Mouse (Mus musculus) adrenal gland, postnatal 10 days (tissue): ENCODE data around the gene 4930402F06Rik. TPM values are rescaled to one million over a fixed set of nuclear protein-coding genes. Genes with fewer than 3 reads are reported as not detected.

Experiments used
- DNase-seq: peaks from one replicate; pipeline ENCODE4 v3.0.0; 2021; ENCODE audit warnings: mixed read lengths
- total RNA-seq, 2 experiments: library from RNA; stranded (reverse); gene quantifications; 2 replicates each; pipeline ENCODE4 v1.2.3; 2021

4930402F06Rik gene
- total RNA-seq, 2 experiments from 2014 or later, result not detected

GRCm38 (mm10) chr2:35416473-35416872 is 19.5 kb upstream of the 4930402F06Rik start:
- no peak for DNase-seq

DNA sequence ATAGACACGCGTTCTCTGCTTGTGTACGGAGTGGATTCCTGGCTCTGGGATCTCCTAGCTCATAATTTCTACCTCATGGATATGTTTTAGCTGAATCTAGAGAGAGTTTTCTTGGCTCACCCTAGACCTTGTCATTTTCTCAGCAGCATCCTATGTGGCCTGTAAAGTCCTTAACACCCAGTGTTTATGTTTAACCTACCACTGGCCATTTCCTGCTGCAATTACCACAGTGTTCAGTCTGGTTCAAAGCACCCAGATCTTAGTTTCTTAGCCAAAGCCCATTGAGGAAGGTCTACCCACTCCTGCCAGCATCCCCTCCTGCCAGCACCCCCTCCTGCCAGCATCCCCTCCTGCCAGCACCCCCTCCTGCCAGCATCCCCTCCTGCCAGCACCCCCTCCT is 15.8 kb upstream of the 4930402F06Rik start:
- no peak for DNase-seq

DNA sequence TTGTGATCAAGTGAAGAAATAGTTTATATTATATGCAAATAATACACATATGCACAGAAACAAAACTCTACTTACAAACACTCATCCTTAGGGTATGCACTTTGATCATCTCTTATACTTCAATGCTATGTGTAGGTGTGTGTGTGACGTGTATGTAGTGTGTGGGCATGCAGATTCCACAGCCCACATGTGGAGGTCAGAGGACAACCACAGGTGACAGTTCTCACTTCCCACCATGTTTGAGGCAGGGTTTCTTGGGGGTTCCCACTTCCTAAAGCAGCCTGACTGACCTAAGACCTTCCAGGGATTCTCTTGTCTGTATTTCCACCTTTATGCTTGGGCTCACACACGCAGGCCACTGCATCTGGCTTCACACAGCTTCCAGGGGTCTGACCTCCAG is 15.3 kb upstream of the 4930402F06Rik start:
- no peak for DNase-seq

GRCm38 (mm10) chr2:35411640-35412190 is 14.7 kb upstream of the 4930402F06Rik start:
- DNase-seq, result no peak

DNA sequence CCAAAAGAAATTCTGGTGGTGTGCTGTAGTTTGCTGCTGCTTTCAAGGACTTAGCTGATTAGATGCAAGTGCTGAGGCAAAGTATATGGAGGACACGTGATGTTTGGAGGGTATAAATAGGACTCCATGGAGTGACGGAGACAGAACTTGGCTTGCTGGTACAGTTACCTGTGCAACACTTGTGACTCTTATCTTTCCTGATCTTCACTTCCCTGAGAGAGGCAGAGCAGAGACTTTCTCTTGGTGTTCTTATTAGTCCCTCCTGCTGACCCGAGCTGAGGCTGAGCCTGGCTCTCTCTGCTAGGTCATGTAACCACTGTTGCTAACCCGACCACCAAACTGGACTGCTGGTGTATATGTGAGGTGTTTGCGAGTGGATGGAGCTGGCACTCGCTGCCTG is 12.5 kb upstream of the 4930402F06Rik start:
- no peak for DNase-seq

- no peak for DNase-seq
Measured at GRCm38 (mm10) chr2:35408409-35409110, 11.6 kb upstream of the 4930402F06Rik start.

- DNase-seq, result no peak
Measured at GRCm38 (mm10) chr2:35407878-35408277, 10.9 kb upstream of the 4930402F06Rik start.

DNA sequence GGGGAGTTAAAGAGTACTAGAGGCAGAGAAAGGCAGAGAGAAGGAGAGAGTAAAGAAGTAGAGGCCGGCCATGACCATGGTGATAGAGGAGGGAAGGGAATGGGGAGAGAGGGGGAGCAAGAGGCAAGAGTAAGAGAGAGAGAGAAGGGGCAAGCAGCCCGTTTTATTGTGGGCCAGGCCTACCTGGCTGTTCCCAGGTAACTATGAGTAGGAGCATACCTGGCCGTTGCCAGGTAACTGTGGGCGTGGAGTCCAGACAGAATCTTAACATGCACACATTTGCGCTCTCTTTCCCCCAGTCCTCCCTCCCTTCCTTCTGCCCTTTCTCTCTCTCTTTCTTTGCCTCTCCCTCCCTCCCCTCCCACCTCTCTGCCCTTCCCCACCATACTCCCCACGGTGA is 10.3 kb upstream of the 4930402F06Rik start:
- no peak for DNase-seq

DNA sequence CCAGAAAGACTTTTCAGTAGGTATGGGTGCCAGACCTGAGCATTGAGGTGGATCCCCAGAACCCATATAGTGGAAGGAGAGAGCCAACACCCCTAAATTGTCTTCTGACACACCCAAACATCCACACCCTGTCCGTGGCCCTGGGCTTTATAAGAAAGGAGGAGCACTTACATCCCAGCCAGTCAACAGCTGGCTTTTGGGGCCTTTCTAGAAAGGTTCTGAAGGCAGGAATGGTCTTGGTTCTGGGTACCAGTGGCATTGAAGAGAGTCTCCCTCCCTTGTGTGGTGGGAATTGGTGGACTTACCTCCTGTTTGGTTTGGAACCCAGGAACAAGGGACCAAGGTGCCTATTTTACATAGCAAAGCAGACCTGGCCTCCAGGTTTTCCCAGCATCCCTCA is 9.6 kb upstream of the 4930402F06Rik start:
- no peak for DNase-seq

DNA sequence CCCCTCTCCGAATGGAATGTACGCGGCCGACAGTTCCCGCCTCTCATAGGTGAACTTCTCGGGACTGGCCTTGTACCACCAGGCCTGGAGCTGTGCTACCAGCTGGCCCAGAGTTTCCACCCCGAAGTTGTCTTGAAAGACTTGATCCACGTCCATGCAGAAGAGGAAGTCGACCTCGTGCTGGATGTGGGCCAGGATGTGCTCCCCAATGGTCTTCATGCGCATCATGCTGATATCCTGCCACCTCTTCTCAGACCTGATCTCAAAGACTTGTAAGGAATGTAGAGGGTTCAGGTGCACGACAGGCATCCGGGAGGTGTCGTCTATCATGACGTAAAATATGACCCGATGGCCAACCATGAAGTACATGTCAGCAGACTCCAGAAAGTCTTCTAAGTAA is 5.4 kb upstream of the 4930402F06Rik start:
- DNase-seq, result no peak

GRCm38 (mm10) chr2:35400739-35401138 is 3.8 kb upstream of the 4930402F06Rik start:
- DNase-seq, result no peak

DNA sequence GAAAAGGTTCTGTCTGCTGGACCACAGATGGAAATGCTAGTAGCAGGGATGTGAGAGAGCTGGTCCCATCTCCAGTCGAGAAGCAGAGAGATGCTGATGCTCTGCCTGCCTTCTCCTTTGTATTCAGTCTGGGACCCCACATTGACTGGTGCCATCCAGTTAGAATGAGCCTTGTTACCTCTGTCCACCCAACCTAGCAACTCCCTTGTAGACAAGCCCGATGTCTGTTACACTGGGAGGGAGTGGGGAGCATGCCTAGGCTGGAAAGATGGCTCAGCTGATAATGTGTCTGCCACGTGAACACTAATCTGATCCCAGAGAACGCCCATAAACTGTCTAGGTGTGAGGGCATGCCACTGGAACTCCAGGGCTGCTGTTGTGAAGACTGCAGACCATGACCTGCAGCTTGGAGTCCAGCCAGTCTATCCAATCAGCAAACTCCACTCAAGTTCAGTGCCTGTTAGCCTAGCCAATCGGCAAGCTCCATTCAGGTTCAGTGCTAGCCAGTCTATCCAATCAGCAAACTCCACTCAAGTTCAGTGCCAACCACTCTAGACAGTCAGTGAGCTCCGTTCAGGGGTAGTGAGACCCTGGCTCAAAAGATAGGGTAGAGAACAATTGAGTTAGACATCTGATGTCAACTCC is 1.3 kb upstream of the 4930402F06Rik start:
- no peak for DNase-seq

DNA sequence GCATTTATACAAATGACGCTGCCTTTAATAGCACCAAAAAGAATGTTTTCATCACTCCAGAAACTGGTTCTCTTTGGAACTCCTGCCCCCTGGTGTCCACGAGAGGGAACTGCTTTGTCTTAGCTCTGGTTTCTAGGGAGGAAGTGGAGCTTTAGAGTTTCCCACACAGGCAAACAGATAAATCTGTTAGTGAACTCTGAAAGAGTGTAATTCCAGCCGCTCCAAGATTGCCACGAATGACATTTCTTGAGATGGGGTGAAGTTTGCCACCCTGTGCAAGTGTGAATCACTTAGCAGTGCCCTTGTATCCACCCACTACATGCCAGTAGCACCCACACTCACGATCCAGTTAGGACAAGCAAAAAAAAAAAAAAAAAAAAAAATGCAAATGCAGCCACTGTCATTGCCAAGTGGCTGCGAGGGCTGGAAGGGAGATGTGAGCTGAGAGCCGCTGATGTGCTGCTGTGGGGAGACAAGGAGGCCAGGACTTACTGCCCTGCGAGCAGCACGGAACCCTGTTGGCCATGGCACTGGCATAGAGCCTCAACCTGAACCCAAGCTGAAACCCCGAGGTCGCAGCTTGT is 707 bp upstream of the 4930402F06Rik start:
- peak; percentile 77 for DNase-seq

DNA sequence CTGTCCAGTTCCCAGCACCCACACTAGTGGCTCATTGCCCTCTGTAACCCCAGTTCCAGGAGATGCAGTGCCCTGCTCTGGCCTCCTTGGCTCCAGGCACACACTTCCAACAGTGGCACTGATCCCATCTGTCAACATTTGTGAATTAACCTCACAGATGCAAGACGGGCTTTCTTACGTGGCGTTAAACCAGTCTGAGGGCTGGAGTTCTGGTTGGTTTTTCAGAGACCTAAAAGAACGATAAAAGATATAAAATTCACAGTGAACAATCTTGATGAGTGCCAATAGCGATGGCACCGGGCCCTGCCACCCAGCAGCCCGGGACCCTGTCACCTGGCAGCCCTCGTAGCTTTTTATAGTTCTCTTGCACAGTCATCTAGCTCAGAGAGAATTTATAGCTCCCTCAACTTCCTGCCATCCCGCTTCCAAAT is 11.5 kb downstream of the 4930402F06Rik start:
- peak; percentile 46 for DNase-seq

DNA sequence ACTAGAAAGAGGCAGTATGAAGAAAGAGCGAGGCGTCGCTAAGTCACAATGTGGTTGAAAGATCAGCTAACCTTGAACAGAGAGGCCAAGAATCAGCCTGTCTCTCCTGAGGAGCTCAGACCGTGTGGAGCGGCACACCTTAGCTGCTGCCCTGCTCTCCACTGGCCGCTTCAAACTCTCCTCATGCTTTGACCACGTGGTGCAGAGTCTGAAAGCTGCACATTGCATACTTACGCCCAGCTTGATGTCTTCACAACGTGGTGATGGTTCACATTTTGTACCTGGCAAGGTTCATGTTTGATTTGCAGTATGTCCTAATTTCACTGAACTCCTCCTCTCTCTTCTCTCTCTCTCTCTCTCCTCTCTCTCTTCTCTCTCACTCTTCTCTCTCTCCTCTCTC is 17.7 kb downstream of the 4930402F06Rik start:
- DNase-seq, result no peak

DNA sequence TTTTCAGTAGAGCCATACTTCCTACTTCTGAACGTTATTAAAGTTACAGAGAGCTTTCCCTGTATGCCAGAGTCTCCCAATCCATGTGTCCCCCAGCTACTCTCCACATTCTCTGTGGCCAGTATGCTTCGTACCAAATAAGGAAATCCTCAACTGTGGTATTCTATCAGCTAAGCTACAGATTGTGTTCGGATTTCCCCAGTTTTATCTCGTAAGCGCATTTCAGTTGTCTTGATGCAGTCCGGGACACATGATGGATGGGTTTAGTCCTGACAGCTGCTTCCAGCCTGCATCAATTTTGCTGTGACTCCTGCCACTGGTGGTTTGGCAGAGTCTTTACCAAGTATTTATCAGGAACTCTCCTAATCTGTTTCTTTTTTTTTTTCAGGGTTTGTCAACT is 19.4 kb downstream of the 4930402F06Rik start:
- no peak for DNase-seq

DNA sequence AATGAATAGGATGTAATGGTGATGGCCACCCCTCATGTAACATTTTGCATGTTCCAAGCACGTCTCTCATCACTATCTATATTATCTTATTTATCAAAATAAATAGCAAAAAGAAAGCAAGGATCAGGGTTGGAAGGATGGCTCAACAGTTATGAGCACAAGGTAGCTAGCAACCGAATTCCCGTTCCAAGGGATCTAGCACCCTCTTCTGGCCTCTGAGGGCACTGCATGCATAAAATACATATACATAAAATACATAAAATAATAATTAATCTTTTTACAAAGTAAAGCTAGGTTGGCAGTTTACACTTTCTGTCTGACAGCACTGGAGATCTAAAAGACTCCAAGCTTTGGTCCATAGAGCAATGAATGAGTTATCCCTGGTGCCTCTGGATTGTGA is 24.0 kb downstream of the 4930402F06Rik start:
- DNase-seq, result peak; percentile 33

DNA sequence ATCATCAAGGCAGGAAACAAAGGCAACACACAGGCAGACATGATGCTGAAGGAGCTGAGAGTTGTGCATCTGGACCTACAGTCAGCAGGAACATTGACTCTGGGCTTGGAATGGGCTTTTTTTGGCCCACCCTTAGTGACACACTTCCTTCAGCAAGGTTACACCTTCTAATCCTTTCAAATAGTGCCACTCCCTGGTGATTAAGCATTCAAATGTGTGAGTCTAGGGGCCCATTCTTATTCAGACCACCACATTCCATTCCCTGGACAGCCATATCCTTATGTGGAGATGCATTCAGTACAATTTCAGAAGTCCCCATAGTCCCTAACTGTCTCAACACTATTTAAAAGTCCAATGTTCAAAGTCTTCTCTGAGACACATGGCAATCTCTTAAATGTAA is 26.3 kb downstream of the 4930402F06Rik start:
- DNase-seq, result no peak

- no peak for DNase-seq
Measured at GRCm38 (mm10) chr2:35367629-35368028, 29.3 kb downstream of the 4930402F06Rik start, which contains the start of gene 4930568D16Rik. Gene 4930568D16Rik, minus strand, starts transcription at chr2:35367729.

- no peak for DNase-seq
Measured at GRCm38 (mm10) chr2:35349184-35349583, 47.8 kb downstream of the 4930402F06Rik start.

- DNase-seq, result no peak
Measured at GRCm38 (mm10) chr2:35345984-35346383, 51.0 kb downstream of the 4930402F06Rik start.

- no peak for DNase-seq
Measured at GRCm38 (mm10) chr2:35342605-35343004, 54.4 kb downstream of the 4930402F06Rik start.

GRCm38 (mm10) chr2:35338707-35339106 is 58.3 kb downstream of the 4930402F06Rik start:
- DNase-seq, result peak; percentile 75
